Mouse (Mus musculus) lung, postnatal 36 days (tissue): ENCODE data around the gene Crtac1.

Experiments used
- DNase-seq: peaks from one replicate; pipeline ENCODE4 v3.0.0; 2022; ENCODE audit warnings: mixed read lengths

Crtac1 gene

GRCm38 (mm10) chr19:42322357-42323090 lies 109.1 kb downstream of the Crtac1 start:
- DNase-seq: no peak

GRCm38 (mm10) chr19:42321936-42322335 lies 109.6 kb downstream of the Crtac1 start:
- no peak for DNase-seq

GRCm38 (mm10) chr19:42317648-42318425 lies 113.7 kb downstream of the Crtac1 start:
- DNase-seq: peak; percentile 6

- DNase-seq: no peak
Measured at GRCm38 (mm10) chr19:42316998-42317397, 114.6 kb downstream of the Crtac1 start.

- DNase-seq: no peak
Measured at GRCm38 (mm10) chr19:42316525-42316924, 115.1 kb downstream of the Crtac1 start.

GRCm38 (mm10) chr19:42315914-42316313 lies 115.7 kb downstream of the Crtac1 start:
- peak; percentile 73 for DNase-seq

- no peak for DNase-seq
Measured at GRCm38 (mm10) chr19:42315070-42315679, 116.4 kb downstream of the Crtac1 start.

- no peak for DNase-seq
Measured at GRCm38 (mm10) chr19:42312191-42312590, 119.4 kb downstream of the Crtac1 start.

- DNase-seq: no peak
Measured at GRCm38 (mm10) chr19:42311332-42311731, 120.3 kb downstream of the Crtac1 start.

- DNase-seq: no peak
Measured at GRCm38 (mm10) chr19:42308931-42309330, 122.7 kb downstream of the Crtac1 start.

- peak; percentile 10 for DNase-seq
Measured at GRCm38 (mm10) chr19:42307019-42307418, 124.6 kb downstream of the Crtac1 start.

GRCm38 (mm10) chr19:42306202-42306601 lies 125.4 kb downstream of the Crtac1 start:
- DNase-seq: peak; percentile 28

GRCm38 (mm10) chr19:42305746-42306145 lies 125.8 kb downstream of the Crtac1 start:
- no peak for DNase-seq

GRCm38 (mm10) chr19:42304506-42304905 lies 127.1 kb downstream of the Crtac1 start:
- DNase-seq: no peak

GRCm38 (mm10) chr19:42303210-42303813 lies 128.3 kb downstream of the Crtac1 start:
- no peak for DNase-seq

- no peak for DNase-seq
Measured at GRCm38 (mm10) chr19:42293216-42293615, 138.4 kb downstream of the Crtac1 start.

- no peak for DNase-seq
Measured at GRCm38 (mm10) chr19:42292106-42292505, 139.5 kb downstream of the Crtac1 start.

GRCm38 (mm10) chr19:42290954-42291661 lies 140.5 kb downstream of the Crtac1 start:
- no peak for DNase-seq

- no peak for DNase-seq
Measured at GRCm38 (mm10) chr19:42288361-42288760, 143.2 kb downstream of the Crtac1 start.

- DNase-seq: no peak
Measured at GRCm38 (mm10) chr19:42284178-42284577, 147.4 kb downstream of the Crtac1 start.

GRCm38 (mm10) chr19:42279611-42280010 lies 152.0 kb downstream of the Crtac1 start:
- DNase-seq: no peak

GRCm38 (mm10) chr19:42278461-42278860 lies 153.1 kb downstream of the Crtac1 start:
- no peak for DNase-seq

GRCm38 (mm10) chr19:42277288-42277687 lies 154.3 kb downstream of the Crtac1 start:
- DNase-seq: no peak
